ENCODE assay signal across 7 mouse cellular contexts in genomic region chr13:104032620-104033133, GRCm38 (mm10).
DNase-seq lines count a peak whose midpoint lies in the region; ATAC-seq lines count a peak whose summit lies in the region.

No protein-coding gene starts in this region.

- no peak overlapping the region for H3K4me3 ChIP-seq in midbrain, embryonic 15.5 days
- H3K4me3 ChIP-seq in midbrain, embryonic 16.5 days (ENCODE audit: low read depth, low read length) = no peak overlapping the region
- H3K4me3 ChIP-seq in forebrain, embryonic 15.5 days = no peak overlapping the region
- H3K4me3 ChIP-seq in hindbrain, embryonic 16.5 days (ENCODE audit: low read length) = no peak overlapping the region
- no peak overlapping the region for H3K4me3 ChIP-seq in stomach, embryonic 16.5 days (replicated peaks; ENCODE audit: low read length)

- 62% methylated on average over 3 of the region's 3 CpGs for WGBS in midbrain, embryonic 15.5 days
- WGBS in midbrain, embryonic 16.5 days = 55% methylated on average over 3 of the region's 3 CpGs
- WGBS in forebrain, embryonic 15.5 days = 27% methylated on average over 3 of the region's 3 CpGs
- WGBS in hindbrain, embryonic 16.5 days = 35% methylated on average over 3 of the region's 3 CpGs
- 16% methylated on average over 3 of the region's 3 CpGs for WGBS in stomach, embryonic 16.5 days

- no peak for DNase-seq in ovary, postnatal 36 days (ENCODE audit: low spot score)
- DNase-seq in cerebellum, adult 8-10 months = no peak

- H3K9ac ChIP-seq in midbrain, embryonic 15.5 days = no peak overlapping the region
- H3K9ac ChIP-seq in midbrain, embryonic 16.5 days (ENCODE audit: low read depth, low read length) = no peak overlapping the region
- H3K9ac ChIP-seq in forebrain, embryonic 15.5 days (replicated peaks) = no peak overlapping the region
- H3K9ac ChIP-seq in hindbrain, embryonic 16.5 days (ENCODE audit: low read depth, low read length) = no peak overlapping the region
- H3K9ac ChIP-seq in stomach, embryonic 16.5 days (ENCODE audit: low read length) = no peak overlapping the region; the same call in 1 of the 2 replicates

- no peaks in the 10 kb centered on the region for H3K27me3 ChIP-seq in midbrain, embryonic 15.5 days (replicated peaks)
- no peaks in the 10 kb centered on the region for H3K27me3 ChIP-seq in midbrain, embryonic 16.5 days (ENCODE audit: control insufficient read depth, insufficient read depth, low read depth, low read length)
- H3K27me3 ChIP-seq in forebrain, embryonic 15.5 days = no peaks in the 10 kb centered on the region
- no peaks in the 10 kb centered on the region for H3K27me3 ChIP-seq in hindbrain, embryonic 16.5 days (replicated peaks; ENCODE audit: control insufficient read depth, insufficient read depth, low read length)
- no peaks in the 10 kb centered on the region for H3K27me3 ChIP-seq in stomach, embryonic 16.5 days (ENCODE audit: control insufficient read depth, insufficient read depth, low read length)

- peaks cover 15% of the 10 kb centered on the region; the same call in 1 of the 2 replicates for H3K36me3 ChIP-seq in midbrain, embryonic 15.5 days (replicated peaks)
- peaks cover 13% of the 10 kb centered on the region for H3K36me3 ChIP-seq in midbrain, embryonic 16.5 days (ENCODE audit: control insufficient read depth, insufficient read depth, low read length)
- peaks cover 4% of the 10 kb centered on the region; the same call in 1 of the 2 replicates for H3K36me3 ChIP-seq in forebrain, embryonic 15.5 days
- peaks cover 8% of the 10 kb centered on the region; the same call in 1 of the 2 replicates for H3K36me3 ChIP-seq in hindbrain, embryonic 16.5 days (ENCODE audit: control insufficient read depth, insufficient read depth, low read length)
- no peaks in the 10 kb centered on the region for H3K36me3 ChIP-seq in stomach, embryonic 16.5 days (ENCODE audit: control insufficient read depth, insufficient read depth, low read length)

- no peak overlapping the region for H3K4me2 ChIP-seq in midbrain, embryonic 15.5 days
- H3K4me2 ChIP-seq in midbrain, embryonic 16.5 days (ENCODE audit: low read length) = no peak overlapping the region
- H3K4me2 ChIP-seq in forebrain, embryonic 15.5 days (replicated peaks) = no peak overlapping the region
- no peak overlapping the region for H3K4me2 ChIP-seq in hindbrain, embryonic 16.5 days (ENCODE audit: low read length)
- no peak overlapping the region for H3K4me2 ChIP-seq in stomach, embryonic 16.5 days (ENCODE audit: low read depth, low read length)

- peaks cover 8% of the 10 kb centered on the region; the same call in 1 of the 2 replicates for H3K4me1 ChIP-seq in midbrain, embryonic 15.5 days
- H3K4me1 ChIP-seq in midbrain, embryonic 16.5 days (ENCODE audit: control insufficient read depth, insufficient read depth, low read length) = peaks cover 5% of the 10 kb centered on the region; the same call in 1 of the 2 replicates
- H3K4me1 ChIP-seq in forebrain, embryonic 15.5 days = peaks cover 42% of the 10 kb centered on the region
- H3K4me1 ChIP-seq in hindbrain, embryonic 16.5 days (ENCODE audit: control insufficient read depth, insufficient read depth, low read depth, low read length) = peaks cover 9% of the 10 kb centered on the region; the same call in 1 of the 2 replicates
- peaks cover 56% of the 10 kb centered on the region for H3K4me1 ChIP-seq in stomach, embryonic 16.5 days (ENCODE audit: control insufficient read depth, insufficient read depth, low read length)

- H3K9me3 ChIP-seq in midbrain, embryonic 15.5 days = no peaks in the 10 kb centered on the region
- H3K9me3 ChIP-seq in midbrain, embryonic 16.5 days (replicated peaks; ENCODE audit: control insufficient read depth, low read length, poor library complexity, severe bottlenecking) = no peaks in the 10 kb centered on the region
- no peaks in the 10 kb centered on the region for H3K9me3 ChIP-seq in forebrain, embryonic 15.5 days
- H3K9me3 ChIP-seq in hindbrain, embryonic 16.5 days (ENCODE audit: control insufficient read depth, low read length) = no peaks in the 10 kb centered on the region
- no peaks in the 10 kb centered on the region for H3K9me3 ChIP-seq in stomach, embryonic 16.5 days (replicated peaks; ENCODE audit: control insufficient read depth, low read length)

- 0 out of 2 replicates have a peak overlapping the region, but pooled peaks have one; percentile 25 for H3K27ac ChIP-seq in midbrain, embryonic 15.5 days
- no peak overlapping the region for H3K27ac ChIP-seq in midbrain, embryonic 16.5 days (ENCODE audit: low read length)
- peak overlapping the region; percentile 7; the same call in 1 of the 2 replicates for H3K27ac ChIP-seq in forebrain, embryonic 15.5 days (replicated peaks)
- H3K27ac ChIP-seq in hindbrain, embryonic 16.5 days (ENCODE audit: low read depth, low read length) = 0 out of 2 replicates have a peak overlapping the region, but pooled peaks have one; percentile 34
- peak overlapping the region; percentile 71 for H3K27ac ChIP-seq in stomach, embryonic 16.5 days (ENCODE audit: low read length)

- ATAC-seq in midbrain, embryonic 15.5 days (replicated peaks) = no peak
- ATAC-seq in midbrain, embryonic 16.5 days = no peak
- ATAC-seq in forebrain, embryonic 15.5 days (replicated peaks) = no peak
- ATAC-seq in hindbrain, embryonic 16.5 days = no peak
- ATAC-seq in stomach, embryonic 16.5 days (ENCODE audit: insufficient read depth, low FRiP score) = no peak
